Mouse (Mus musculus) heart, embryonic 13.5 days (tissue): ENCODE results near the gene Gm6583. TPM values are rescaled to one million over a fixed set of nuclear protein-coding genes. Genes with fewer than 3 reads are reported as not detected.

Source experiments
- ATAC-seq: fragments of 200-750 bp; cut with Nextera tagmentation; 2 replicates; pipeline ENCODE4 v1.8.0; 2017; ENCODE audit warnings: moderate TSS enrichment; ENCODE audit not compliant: insufficient number of reproducible peaks, low FRiP score, low TSS enrichment; ENCODE audit errors: extremely low read depth
- H3K27ac ChIP-seq: fragments of 300-500 bp; sonication (generic); replicated peaks from 2 replicates; pipeline ENCODE4 v1.5.1; 2015; ENCODE audit warnings: moderate library complexity, mild to moderate bottlenecking, inconsistent platforms
- H3K27me3 ChIP-seq: fragments of 300-500 bp; sonication (generic); replicated peaks from 2 replicates; pipeline ENCODE4 v1.6.1; 2015; ENCODE audit warnings: mild to moderate bottlenecking, inconsistent platforms
- H3K36me3 ChIP-seq: fragments of 300-500 bp; sonication (generic); 2 replicates; pipeline ENCODE4 v1.6.1; 2015; ENCODE audit warnings: mild to moderate bottlenecking, inconsistent platforms
- H3K4me1 ChIP-seq: fragments of 300-500 bp; sonication (generic); 2 replicates; pipeline ENCODE4 v1.6.1; 2015; ENCODE audit warnings: inconsistent platforms
- H3K4me2 ChIP-seq: fragments of 300-500 bp; sonication (generic); 2 replicates; pipeline ENCODE4 v1.6.1; 2015; ENCODE audit warnings: inconsistent platforms, mild to moderate bottlenecking, moderate library complexity
- H3K4me3 ChIP-seq: fragments of 300-500 bp; sonication (generic); 2 replicates; pipeline ENCODE4 v1.5.1; 2015; ENCODE audit warnings: moderate library complexity, mild to moderate bottlenecking, inconsistent platforms
- H3K9ac ChIP-seq: fragments of 300-500 bp; sonication (generic); 2 replicates; pipeline ENCODE4 v1.6.1; 2015; ENCODE audit warnings: inconsistent platforms, mild to moderate bottlenecking, moderate library complexity
- H3K9me3 ChIP-seq: fragments of 300-500 bp; sonication (generic); 2 replicates; pipeline ENCODE4 v1.6.1; 2016; ENCODE audit warnings: inconsistent platforms
- WGBS: fragments of 180-500 bp; shearing (Covaris S2); methylation state at CpG from one replicate; pipeline ENCODE4 v1.1.7; 2015; ENCODE audit warnings: mixed read lengths; 5-methylcytosine and 5-hydroxymethylcytosine counted together
- polyA plus RNA-seq: library from polyadenylated mRNA; unstranded; fragments of >200 nt; fragmentation: Nextera tagmentation; extraction: Ambion mirVana; gene quantifications from 2 replicates; pipeline ENCODE4 v1.2.1, GENCODE M21; 2015

Gm6583 gene
- polyA plus RNA-seq, 1 experiment from 2014 or later, result 0.07 TPM

DNA sequence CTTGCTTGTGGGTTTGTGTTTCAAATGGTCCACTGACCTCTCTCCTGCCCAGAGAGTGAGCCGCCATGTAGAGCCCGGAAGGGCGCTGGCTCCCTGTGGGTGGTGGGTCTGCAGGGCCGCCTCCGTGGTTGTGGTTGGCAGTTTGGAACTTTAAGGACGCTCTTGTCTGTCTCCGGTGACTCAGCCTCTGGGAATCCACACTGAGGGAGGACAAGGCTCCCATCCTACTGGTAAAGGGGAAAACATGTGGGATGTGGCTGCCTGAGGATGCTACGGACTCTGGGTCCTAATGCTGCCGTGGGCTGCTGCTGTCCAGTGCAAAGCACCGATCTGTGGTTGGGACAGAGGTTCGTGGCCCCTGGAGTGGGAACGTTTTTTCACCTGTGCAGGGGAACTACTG is 12.1 kb upstream of the Gm6583 start:
- H3K27ac ChIP-seq, result no peak overlapping the region
- WGBS, result 76% methylated on average over 12 of the region's 12 CpGs
- no peak overlapping the region for H3K4me2 ChIP-seq
- no peaks in the 10 kb centered on the region for H3K27me3 ChIP-seq
- no peaks in the 10 kb centered on the region for H3K4me1 ChIP-seq
- H3K36me3 ChIP-seq, result peaks cover 92% of the 10 kb centered on the region
- H3K9me3 ChIP-seq, result no peaks in the 10 kb centered on the region
- no peak overlapping the region for H3K9ac ChIP-seq
- ATAC-seq, result no peak
- H3K4me3 ChIP-seq, result no peak overlapping the region

DNA sequence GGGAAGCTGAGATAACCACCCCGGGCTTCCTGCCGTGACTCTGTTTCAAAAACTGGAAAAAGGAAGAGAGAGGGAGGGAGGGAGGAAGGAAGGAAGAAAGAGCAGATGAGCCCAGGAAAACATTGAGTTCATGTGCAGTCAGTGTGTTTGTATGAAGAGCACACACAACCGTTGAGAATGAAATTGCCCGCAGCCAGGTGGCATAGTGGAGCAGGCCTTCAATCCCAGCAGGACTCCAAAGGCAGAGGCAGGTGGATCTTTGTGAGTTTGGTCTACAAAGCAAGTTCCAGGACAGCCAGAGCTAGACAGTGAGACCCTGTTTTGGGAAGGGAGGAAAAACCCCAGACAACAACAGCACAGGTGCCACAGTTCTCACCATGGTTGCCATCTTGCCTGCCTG is 11.5 kb upstream of the Gm6583 start:
- Histone ChIP-seq H3K27me3 (no peaks in the 10 kb centered on the region), H3K9ac (no peak overlapping the region), H3K4me2 (no peak overlapping the region), H3K4me1 (no peaks in the 10 kb centered on the region), H3K9me3 (no peaks in the 10 kb centered on the region), H3K4me3 (no peak overlapping the region), H3K27ac (no peak overlapping the region), H3K36me3 (peaks cover 91% of the 10 kb centered on the region)
- 82% methylated on average over 4 of the region's 4 CpGs for WGBS
- no peak for ATAC-seq

DNA sequence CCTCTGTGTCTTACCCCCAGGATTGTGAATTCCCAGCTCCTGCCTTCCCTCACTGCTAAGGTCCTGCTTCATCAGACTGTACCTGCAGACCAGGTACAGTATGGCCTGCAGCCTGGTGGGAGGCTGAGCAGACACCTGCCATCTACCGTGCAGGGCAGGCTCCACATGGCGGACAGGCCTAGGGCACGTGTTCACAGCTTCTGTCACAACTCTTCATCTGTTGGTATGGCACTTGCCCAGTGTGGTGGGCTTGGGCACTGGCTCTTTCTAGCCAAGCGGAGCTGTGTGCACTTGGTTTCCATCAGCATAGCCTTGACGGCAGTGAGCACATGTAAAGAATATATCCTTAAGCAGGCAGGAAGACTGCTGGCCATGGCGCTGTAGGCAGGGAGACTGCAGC is 11.0 kb upstream of the Gm6583 start:
- Histone ChIP-seq H3K4me3 (no peak overlapping the region), H3K9ac (no peak overlapping the region), H3K9me3 (no peaks in the 10 kb centered on the region), H3K27me3 (no peaks in the 10 kb centered on the region), H3K27ac (no peak overlapping the region), H3K4me1 (no peaks in the 10 kb centered on the region), H3K36me3 (peaks cover 91% of the 10 kb centered on the region), H3K4me2 (no peak overlapping the region)
- ATAC-seq, result no peak
- WGBS, result 93% methylated on average over 6 of the region's 6 CpGs

DNA sequence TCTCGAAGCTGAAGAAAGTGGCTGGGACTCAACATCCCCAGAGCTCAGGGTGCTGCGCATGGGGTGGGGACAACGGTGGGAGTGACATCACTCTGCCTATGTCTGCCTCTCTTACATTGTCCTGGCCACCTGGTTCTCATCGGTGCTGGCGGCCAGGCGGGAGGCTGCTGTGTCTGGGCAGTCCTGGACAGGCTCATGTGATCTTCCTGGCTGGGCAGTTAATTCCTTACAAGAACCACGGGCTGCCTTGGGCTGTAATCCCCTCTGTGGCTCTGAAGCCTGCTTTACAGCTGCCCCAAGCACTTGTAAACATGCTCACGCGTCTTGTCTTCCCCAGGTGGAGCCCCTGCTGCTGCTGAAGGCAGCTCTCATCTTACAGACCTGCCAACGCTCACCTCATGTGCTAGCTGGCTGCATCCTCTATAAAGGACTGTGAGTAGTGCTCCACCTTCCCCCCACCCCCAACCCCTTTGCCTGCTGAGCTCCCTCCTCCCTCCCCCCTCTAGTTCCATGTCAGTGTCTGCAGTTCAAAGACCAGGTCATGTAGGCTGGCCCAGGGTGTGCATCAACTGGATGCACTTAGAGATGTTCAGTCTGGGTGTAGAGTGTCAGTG is 8.5 kb upstream of the Gm6583 start:
- no peak overlapping the region for H3K9ac ChIP-seq
- H3K9me3 ChIP-seq, result no peaks in the 10 kb centered on the region
- H3K27me3 ChIP-seq, result no peaks in the 10 kb centered on the region
- H3K36me3 ChIP-seq, result peaks cover 69% of the 10 kb centered on the region
- no peak overlapping the region for H3K4me2 ChIP-seq
- ATAC-seq, result no peak
- no peak overlapping the region for H3K4me3 ChIP-seq
- H3K4me1 ChIP-seq, result peaks cover 5% of the 10 kb centered on the region; the same call in 1 of the 2 replicates
- WGBS, result 74% methylated on average over 10 of the region's 10 CpGs
- no peak overlapping the region for H3K27ac ChIP-seq

DNA sequence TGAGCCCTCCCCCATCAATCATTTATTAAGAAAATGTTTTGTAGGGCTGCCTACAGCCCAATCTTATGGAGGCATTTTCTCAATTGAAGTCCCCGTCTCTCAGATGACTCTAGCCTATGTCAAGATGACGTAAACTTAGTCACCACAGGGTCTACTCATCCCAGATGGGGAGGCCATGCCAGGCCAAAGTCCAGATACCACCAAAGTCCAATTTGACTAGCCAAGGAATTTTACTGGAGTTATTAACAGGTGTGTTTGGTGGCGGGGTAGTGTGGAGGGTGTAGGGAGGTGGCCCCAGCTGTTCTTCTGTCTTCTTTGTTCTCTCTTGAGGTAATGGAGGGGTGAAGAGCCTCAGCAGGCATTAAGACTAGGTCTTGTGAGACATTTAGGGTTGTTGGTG is 4.2 kb upstream of the Gm6583 start:
- H3K4me2 ChIP-seq, result no peak overlapping the region
- no peaks in the 10 kb centered on the region for H3K9me3 ChIP-seq
- H3K36me3 ChIP-seq, result peaks cover 54% of the 10 kb centered on the region
- no peak for ATAC-seq
- no peak overlapping the region for H3K27ac ChIP-seq
- no peak overlapping the region for H3K4me3 ChIP-seq
- 89% methylated on average over 3 of the region's 3 CpGs for WGBS
- H3K4me1 ChIP-seq, result peaks cover 10% of the 10 kb centered on the region
- H3K9ac ChIP-seq, result no peak overlapping the region
- H3K27me3 ChIP-seq, result peaks cover 25% of the 10 kb centered on the region

DNA sequence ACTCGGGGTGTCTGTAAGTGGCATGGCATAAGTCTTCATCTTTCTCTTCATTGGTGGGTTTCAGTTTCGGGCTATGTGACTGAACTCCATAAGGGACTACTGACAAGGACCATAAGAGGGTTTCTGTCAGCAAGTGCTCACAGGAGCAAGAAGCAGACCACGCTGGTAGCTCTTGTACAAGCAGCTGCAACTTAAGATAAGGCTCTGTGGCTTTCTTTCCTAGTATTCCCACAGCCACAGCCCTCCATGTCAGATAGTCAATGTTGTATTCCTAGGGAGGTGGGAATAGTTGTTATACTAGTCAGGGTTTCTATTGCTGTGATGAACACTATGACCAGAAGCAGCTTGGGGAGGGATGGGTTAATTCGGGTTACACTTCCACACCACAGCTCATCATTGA is 3.7 kb upstream of the Gm6583 start:
- ATAC-seq, result no peak
- WGBS, result 47% methylated on average over 4 of the region's 4 CpGs
- H3K9me3 ChIP-seq, result no peaks in the 10 kb centered on the region
- H3K9ac ChIP-seq, result no peak overlapping the region
- no peak overlapping the region for H3K27ac ChIP-seq
- peaks cover 54% of the 10 kb centered on the region for H3K36me3 ChIP-seq
- H3K4me3 ChIP-seq, result no peak overlapping the region
- peaks cover 25% of the 10 kb centered on the region for H3K27me3 ChIP-seq
- no peak overlapping the region for H3K4me2 ChIP-seq
- peaks cover 10% of the 10 kb centered on the region for H3K4me1 ChIP-seq

DNA sequence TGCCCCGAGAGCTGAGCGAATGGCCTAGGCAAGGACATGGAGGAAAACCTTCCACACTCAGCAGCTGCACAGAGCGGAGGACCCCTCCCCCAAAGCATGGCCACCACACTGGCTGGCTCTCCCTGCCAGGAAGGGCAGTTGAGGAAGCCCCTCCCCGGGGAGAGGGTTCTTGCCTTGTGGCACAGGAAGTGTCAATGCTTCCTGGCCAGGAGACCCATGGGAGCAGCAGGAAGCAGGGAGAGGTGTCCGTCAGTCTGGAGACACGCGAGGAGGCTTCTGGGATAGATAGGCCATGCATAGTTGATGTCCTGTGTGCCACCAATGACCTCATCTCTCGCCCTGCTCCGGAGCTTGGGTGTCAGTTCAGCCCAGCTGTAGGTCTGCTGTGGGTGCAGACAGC is 489 bp upstream of the Gm6583 start:
- no peak for ATAC-seq
- Histone ChIP-seq H3K4me2 (no peak overlapping the region), H3K4me3 (no peak overlapping the region), H3K27me3 (peaks cover 25% of the 10 kb centered on the region), H3K9ac (no peak overlapping the region), H3K36me3 (peaks cover 56% of the 10 kb centered on the region), H3K4me1 (peaks cover 10% of the 10 kb centered on the region), H3K9me3 (no peaks in the 10 kb centered on the region), H3K27ac (no peak overlapping the region)
- 78% methylated on average over 9 of the region's 9 CpGs for WGBS

DNA sequence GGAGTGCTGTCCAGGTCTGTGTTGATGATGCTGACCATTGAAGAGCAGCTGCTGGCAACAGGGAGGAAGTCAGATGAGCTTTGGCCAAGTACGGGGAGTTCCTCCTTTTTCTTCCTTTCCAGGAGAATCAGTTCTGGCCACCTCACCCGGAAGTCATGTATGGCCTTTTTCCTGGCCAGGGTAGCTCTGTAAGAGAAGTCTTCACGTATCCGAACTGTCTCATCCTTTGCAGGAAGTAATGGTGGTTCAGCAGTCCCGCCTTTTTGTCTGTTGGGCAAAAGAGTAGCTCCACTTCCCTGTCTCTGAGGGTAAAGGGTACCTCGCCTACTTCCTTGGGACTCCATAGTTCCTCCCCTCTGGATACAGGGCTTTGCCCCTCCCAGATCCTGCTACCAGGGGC is 340 bp downstream of the Gm6583 start:
- 79% methylated on average over 6 of the region's 6 CpGs for WGBS
- Histone ChIP-seq H3K9ac (no peak overlapping the region), H3K9me3 (no peaks in the 10 kb centered on the region), H3K4me1 (peaks cover 10% of the 10 kb centered on the region), H3K36me3 (peaks cover 64% of the 10 kb centered on the region), H3K4me2 (no peak overlapping the region), H3K4me3 (no peak overlapping the region), H3K27ac (no peak overlapping the region), H3K27me3 (peaks cover 25% of the 10 kb centered on the region)
- no peak for ATAC-seq

DNA sequence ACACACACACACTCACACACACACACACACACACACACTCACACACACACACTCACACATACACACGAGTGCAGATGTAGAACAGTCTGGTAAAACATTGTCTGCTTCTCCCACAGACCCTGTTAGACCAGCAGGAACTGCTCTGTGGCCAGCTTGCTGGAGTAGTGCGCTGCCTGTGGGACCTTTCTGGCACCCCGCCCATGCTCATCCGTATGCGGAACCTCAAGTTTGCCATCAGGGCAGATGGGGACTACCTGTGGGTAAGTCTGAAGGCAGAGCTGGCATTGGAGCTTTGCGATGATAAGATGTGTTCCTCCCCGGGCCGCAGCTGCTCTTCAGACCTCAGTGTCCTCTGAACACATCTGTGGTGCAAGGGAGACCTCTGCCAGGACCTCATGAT is 6.7 kb downstream of the Gm6583 start:
- Histone ChIP-seq H3K9ac (no peak overlapping the region), H3K27ac (no peak overlapping the region), H3K9me3 (no peaks in the 10 kb centered on the region), H3K27me3 (no peaks in the 10 kb centered on the region), H3K4me2 (no peak overlapping the region), H3K4me3 (no peak overlapping the region), H3K4me1 (0 out of 2 replicates have a peak, but pooled peaks cover 3% of the 10 kb centered on the region), H3K36me3 (peaks cover 78% of the 10 kb centered on the region)
- 90% methylated on average over 8 of the region's 8 CpGs for WGBS
- no peak for ATAC-seq

DNA sequence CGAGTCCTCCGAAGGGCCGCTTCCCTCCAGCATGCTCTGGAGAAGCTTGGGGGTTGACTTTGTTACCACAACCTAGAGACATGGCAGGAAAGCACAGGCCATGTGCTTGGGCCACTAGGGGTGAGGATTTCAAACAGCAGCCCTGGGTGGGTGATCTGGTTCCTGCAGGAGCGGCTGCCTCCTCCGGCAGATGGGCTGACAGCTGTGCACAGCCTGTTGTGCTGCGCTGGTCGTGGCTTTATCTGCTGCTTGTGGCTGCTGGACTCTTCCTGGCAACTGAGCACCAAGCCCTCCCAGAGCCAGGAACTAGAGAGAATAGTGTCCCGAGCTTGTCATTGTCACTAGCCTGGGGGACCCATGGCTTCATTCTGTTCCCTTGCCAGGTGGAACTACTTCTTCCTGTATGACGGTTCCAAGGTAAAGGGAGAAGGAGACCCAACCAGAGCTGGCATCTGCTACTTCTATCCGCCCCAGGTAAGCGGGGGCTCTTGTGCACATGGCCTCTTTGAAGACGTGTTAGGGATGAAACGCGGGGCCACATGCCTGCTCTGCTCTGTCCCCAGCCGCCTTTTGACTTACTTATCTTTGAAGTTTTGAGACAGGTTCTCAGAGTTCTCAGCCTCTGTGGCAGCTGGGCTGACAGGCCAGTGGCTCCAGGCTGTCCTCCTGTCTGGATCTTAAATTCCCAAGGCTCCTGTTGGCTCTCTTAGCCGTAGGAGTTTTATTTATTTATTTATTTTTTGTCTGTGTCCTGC is 9.4 kb downstream of the Gm6583 start:
- H3K9me3 ChIP-seq, result no peaks in the 10 kb centered on the region
- H3K4me3 ChIP-seq, result no peak overlapping the region
- H3K27me3 ChIP-seq, result no peaks in the 10 kb centered on the region
- no peak overlapping the region for H3K27ac ChIP-seq
- H3K36me3 ChIP-seq, result peaks cover 53% of the 10 kb centered on the region
- 0 out of 2 replicates have a peak, but pooled peaks have one; percentile 11 for ATAC-seq
- peaks cover 20% of the 10 kb centered on the region for H3K4me1 ChIP-seq
- H3K4me2 ChIP-seq, result no peak overlapping the region
- WGBS, result 77% methylated on average over 16 of the region's 16 CpGs
- no peak overlapping the region; the same call in 1 of the 2 replicates for H3K9ac ChIP-seq

DNA sequence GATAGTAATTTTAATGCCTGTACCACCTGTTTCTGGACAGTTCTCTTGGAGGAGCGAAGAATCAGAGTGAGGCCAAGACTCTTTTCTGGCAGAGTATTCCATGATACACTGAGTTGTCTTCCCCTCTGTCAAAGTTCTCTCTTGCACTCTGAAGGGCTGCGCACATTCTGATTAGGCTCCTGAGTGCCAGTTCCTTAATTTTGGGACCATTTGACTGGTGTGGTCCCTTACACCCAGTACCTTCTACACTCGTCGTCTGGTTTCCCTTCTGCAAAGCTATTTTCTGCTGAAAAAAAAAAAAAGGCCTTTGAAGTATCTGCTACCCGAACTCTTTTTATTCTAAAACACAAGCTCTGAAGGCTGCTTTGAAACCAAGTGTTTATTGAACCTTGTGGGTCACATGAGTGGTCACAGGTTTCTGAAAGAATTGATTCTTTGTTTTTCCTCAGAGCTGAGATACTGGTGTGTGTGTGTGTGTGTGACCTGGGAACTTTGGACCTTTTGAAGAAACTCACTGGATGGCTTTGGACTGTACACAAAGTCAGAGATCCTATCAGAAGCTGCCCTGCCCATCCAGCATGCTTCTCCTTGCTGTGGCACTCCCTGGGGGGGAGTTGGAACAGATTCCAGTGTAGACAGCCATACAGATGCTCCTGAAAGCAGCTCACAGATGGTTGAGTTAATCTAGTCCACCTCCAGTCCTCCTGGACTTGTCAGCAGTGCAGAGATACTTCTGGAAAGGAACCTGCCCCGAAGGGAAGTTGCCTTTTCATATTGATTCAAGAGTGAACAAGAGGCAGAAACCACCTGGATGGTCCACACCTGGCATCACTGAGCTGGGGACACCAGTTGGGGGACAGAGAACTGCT is 11.5 kb downstream of the Gm6583 start:
- H3K4me3 ChIP-seq, result peak overlapping the region; percentile 75; the same call in 1 of the 2 replicates
- H3K9ac ChIP-seq, result peak overlapping the region; percentile 93; the same call in 1 of the 2 replicates
- WGBS, result 77% methylated on average over 6 of the region's 6 CpGs
- no peak overlapping the region for H3K4me2 ChIP-seq
- no peak overlapping the region for H3K27ac ChIP-seq
- no peaks in the 10 kb centered on the region for H3K9me3 ChIP-seq
- H3K4me1 ChIP-seq, result peaks cover 20% of the 10 kb centered on the region
- H3K36me3 ChIP-seq, result peaks cover 51% of the 10 kb centered on the region
- no peak for ATAC-seq
- no peaks in the 10 kb centered on the region for H3K27me3 ChIP-seq
